In genomic region chr7:139402721-139403120, GRCm38 (mm10) we compare ENCODE assay signal across 17 mouse cellular contexts. TPM values are rescaled to one million over a fixed set of nuclear protein-coding genes. Genes with fewer than 3 reads are reported as not detected.
DNase-seq lines count a peak whose midpoint lies in the region; ATAC-seq lines count a peak whose summit lies in the region.
"Had no signal": no experiment of that assay in that cellular context is flagged by ENCODE, and none has a peak within 500 bp of the region (broad histone marks: within the 10 kb centered on the region; RNA-seq: fewer than 3 reads in every experiment).

No protein-coding gene starts in this region.

- H3K4me3 ChIP-seq in heart, embryonic 16.5 days (ENCODE audit: low read length), result no peak overlapping the region
- H3K4me3 ChIP-seq in stomach, embryonic 16.5 days (replicated peaks; ENCODE audit: low read length), result no peak overlapping the region
- H3K4me3 ChIP-seq: embryonic facial prominence, embryonic 13.5 days; hindbrain, embryonic 13.5 days; limb, embryonic 15.5 days; neural tube, embryonic 13.5 days had no signal

- no peak overlapping the region for H3K4me2 ChIP-seq in heart, embryonic 16.5 days (ENCODE audit: low read depth, low read length)
- H3K4me2 ChIP-seq in stomach, embryonic 16.5 days (ENCODE audit: low read depth, low read length), result no peak overlapping the region
- H3K4me2 ChIP-seq: embryonic facial prominence, embryonic 13.5 days; hindbrain, embryonic 13.5 days; limb, embryonic 15.5 days; neural tube, embryonic 13.5 days had no signal

- no peaks in the 10 kb centered on the region for H3K27me3 ChIP-seq in heart, embryonic 16.5 days (ENCODE audit: control insufficient read depth, insufficient read depth, low read length)
- no peaks in the 10 kb centered on the region for H3K27me3 ChIP-seq in stomach, embryonic 16.5 days (ENCODE audit: control insufficient read depth, insufficient read depth, low read length)
- H3K27me3 ChIP-seq: embryonic facial prominence, embryonic 13.5 days; hindbrain, embryonic 13.5 days; limb, embryonic 15.5 days; neural tube, embryonic 13.5 days had no signal

- DNase-seq in heart, adult 8-10 months (ENCODE audit: low spot score), result no peak
- DNase-seq in spleen, postnatal 36 days (ENCODE audit: low spot score in 2 of 2), result peak; percentile 71 to 72
- no peak for DNase-seq in spleen, postnatal 14 days (ENCODE audit: low spot score in 2 of 2)
- DNase-seq in lung, postnatal 10 days, result peak; percentile 48
- DNase-seq in cerebellum, postnatal 14 days, result no peak
- no peak for DNase-seq in frontal cortex, postnatal 14 days (ENCODE audit: low spot score in 2 of 2)
- DNase-seq: cerebellum, adult 11 months; gastrocnemius, postnatal 36 days; thymus, adult 18-20 months had no signal

- H3K4me1 ChIP-seq in heart, embryonic 16.5 days (ENCODE audit: control insufficient read depth, insufficient read depth, low read length), result peaks cover 58% of the 10 kb centered on the region
- peaks cover 38% of the 10 kb centered on the region for H3K4me1 ChIP-seq in stomach, embryonic 16.5 days (ENCODE audit: control insufficient read depth, insufficient read depth, low read length)

- no peaks in the 10 kb centered on the region for H3K9me3 ChIP-seq in heart, embryonic 16.5 days (replicated peaks; ENCODE audit: control insufficient read depth, low read length)
- H3K9me3 ChIP-seq in stomach, embryonic 16.5 days (replicated peaks; ENCODE audit: control insufficient read depth, low read length), result no peaks in the 10 kb centered on the region
- H3K9me3 ChIP-seq: embryonic facial prominence, embryonic 13.5 days; hindbrain, embryonic 13.5 days; limb, embryonic 15.5 days; neural tube, embryonic 13.5 days had no signal

- ATAC-seq in heart, embryonic 16.5 days (replicated peaks; ENCODE audit: extremely low read depth, insufficient read depth, low FRiP score), result no peak
- no peak for ATAC-seq in stomach, embryonic 16.5 days (ENCODE audit: insufficient read depth, low FRiP score)
- ATAC-seq: intestine, postnatal 0 days had no signal

- H3K36me3 ChIP-seq in heart, embryonic 16.5 days (ENCODE audit: control insufficient read depth, insufficient read depth), result no peaks in the 10 kb centered on the region
- no peaks in the 10 kb centered on the region for H3K36me3 ChIP-seq in stomach, embryonic 16.5 days (ENCODE audit: control insufficient read depth, insufficient read depth, low read length)
- H3K36me3 ChIP-seq: hindbrain, embryonic 13.5 days; neural tube, embryonic 13.5 days had no signal

- no peak overlapping the region for H3K9ac ChIP-seq in heart, embryonic 16.5 days (ENCODE audit: low read length)
- no peak overlapping the region for H3K9ac ChIP-seq in stomach, embryonic 16.5 days (ENCODE audit: low read length)
- H3K9ac ChIP-seq: embryonic facial prominence, embryonic 13.5 days; hindbrain, embryonic 13.5 days; limb, embryonic 15.5 days; neural tube, embryonic 13.5 days had no signal

- H3K27ac ChIP-seq in heart, embryonic 16.5 days (ENCODE audit: low read length), result peak overlapping the region; percentile 38; the same call in 1 of the 2 replicates
- H3K27ac ChIP-seq in stomach, embryonic 16.5 days (ENCODE audit: low read length), result 0 out of 2 replicates have a peak overlapping the region, but pooled peaks have one; percentile 19
- H3K27ac ChIP-seq: embryonic facial prominence, embryonic 13.5 days; hindbrain, embryonic 13.5 days; kidney, postnatal 0 days; limb, embryonic 15.5 days; neural tube, embryonic 13.5 days had no signal

- WGBS in heart, embryonic 16.5 days, result 64% methylated on average over 4 of the region's 4 CpGs
- WGBS in stomach, embryonic 16.5 days, result 55% methylated on average over 4 of the region's 4 CpGs

RNA-seq across cellular contexts. Expression of gene Inpp5a, which starts 13.8 kb away (rescaled TPM):
- polyA plus RNA-seq in heart, embryonic 16.5 days (2015; fragmentation: Nextera tagmentation; extraction: Ambion mirVana), result 47.4 and 54.8 TPM in 2 replicates
- total RNA-seq in heart, adult 8-10 months (2022), result 100 to 1,000 TPM; 291 to 307 (median 299) TPM
- 20.0 and 21.3 TPM in 2 replicates for polyA plus RNA-seq in stomach, embryonic 16.5 days (2015; fragmentation: Nextera tagmentation; extraction: Ambion mirVana)

Comparison
In these comparisons a context has a peak if more than half of its experiments do, and no peak if none do; other contexts are left out.
1. DNase-seq: peak in spleen, postnatal 36 days (2 of 2) and lung, postnatal 10 days (single experiment); none in heart, adult 8-10 months (single experiment), spleen, postnatal 14 days (0 of 2), cerebellum, postnatal 14 days (0 of 2) and frontal cortex, postnatal 14 days (0 of 2).